Mouse (Mus musculus) Patski (cell line): ENCODE measurements around the gene Nutf2. TPM values are rescaled to one million over a fixed set of nuclear protein-coding genes. Genes with fewer than 3 reads are reported as not detected.
A peak's percentile ranks its signal among the peaks of the same experiment; 100 is the strongest.

Source experiments
- ATAC-seq: fragments of 100-300 bp; one replicate; pipeline ENCODE4 v1.8.0; 2021
- CTCF ChIA-PET: fragments of 350-600 bp; sonication (Branson Sonifier 250); formaldehyde crosslinking; loops from one replicate; lab custom pipeline; 2022; ENCODE audit warnings: inconsistent platforms; lab: Charles Lee
- POLR2A ChIA-PET: fragments of 350-600 bp; sonication (Branson Sonifier 250); formaldehyde crosslinking; loops from one replicate; lab custom pipeline; 2022; ENCODE audit warnings: antibody characterized with exemption, inconsistent platforms; lab: Charles Lee
- DNase-seq: peaks from one replicate; pipeline ENCODE4 v3.0.0-alpha.2; 2011; ENCODE audit warnings: low read depth, low spot score
- H3K27me3 ChIP-seq: fragments of 371-371 bp; one replicate; pipeline ENCODE4 v1.5.1; 2021
- CTCF ChIP-seq: fragments of 100-300 bp; IDR thresholded peaks from one replicate; pipeline ENCODE4 v1.5.1; 2021
- in situ Hi-C: fragments of 300-500 bp; cut with MboI; formaldehyde crosslinking; loops from 3 replicates; pipeline ENCODE4 v1.11.1; 2018; ENCODE audit warnings: low pct_unique_long_range_greater_than_20kb, mixed read lengths
- polyA plus RNA-seq: library from polyadenylated mRNA; unstranded; gene quantifications from one replicate; pipeline ENCODE4 v1.2.3, GENCODE M21; 2021

Gene Nutf2
- polyA plus RNA-seq, 1 experiment from 2014 or later, result 19.1 TPM

- ATAC-seq, result no peak
- CTCF ChIA-PET, result interaction anchor here (0.7 kb wide), 1 partner anchor 78 kb away, joined by 3 read pairs; no protein-coding TSS in a partner anchor
- no peak for TF ChIP-seq CTCF
- no peak for DNase-seq
- in situ Hi-C loops, result no loop called here
- POLR2A ChIA-PET, result no interaction called here
- no peaks in the 10 kb centered on the region for H3K27me3 ChIP-seq
Measured at GRCm38 (mm10) chr8:105853178-105853577, 7.2 kb upstream of the Nutf2 start, which contains the start of gene Cenpt. Gene Cenpt (minus strand): TSS chr8:105853278.

GRCm38 (mm10) chr8:105854303-105854702, 6.1 kb upstream of the Nutf2 start:
- no peaks in the 10 kb centered on the region for H3K27me3 ChIP-seq
- DNase-seq (no peak), ATAC-seq (no peak)
- ChIA-PET POLR2A (interaction anchor here (0.5 to 0.6 kb wide), 4 partner anchors 28 to 1082 kb away, joined by 3 to 5 read pairs (median 4); no protein-coding TSS in a partner anchor), CTCF (interaction anchor here (1.1 to 2.1 kb wide), 8 partner anchors 10 to 140 kb away, joined by 3 to 12 read pairs (median 4); partner anchors contain the start of genes Ranbp10 and Tsnaxip1)
- in situ Hi-C loops, result no loop called here
- no peak for TF ChIP-seq CTCF

DNA sequence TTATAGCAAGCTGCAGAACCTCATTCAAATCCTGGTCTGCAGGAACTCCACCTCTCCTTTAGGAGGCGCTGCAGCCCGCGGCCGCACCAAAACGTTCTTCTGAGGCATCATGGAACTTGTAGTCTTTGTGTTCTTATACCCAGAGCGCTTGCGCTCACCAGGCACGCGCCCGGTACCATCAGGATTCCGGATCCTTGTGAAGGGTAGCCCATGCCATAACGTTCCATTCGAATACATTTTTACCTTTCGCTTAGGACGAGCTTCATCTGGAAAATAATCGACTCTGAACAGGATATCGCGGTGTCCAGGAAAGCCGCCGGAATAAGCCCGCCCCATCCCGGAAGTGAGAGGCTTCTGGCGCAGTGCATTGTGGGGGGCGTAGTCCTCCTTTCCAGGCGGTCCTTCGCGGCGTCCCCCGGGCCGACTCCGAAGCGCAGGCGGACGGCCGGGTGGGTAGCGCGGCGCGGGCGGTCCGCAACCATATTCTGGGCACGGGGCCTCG, 5.6 kb upstream of the Nutf2 start, which contains the start of gene Thap11:
Gene Thap11, plus strand, starts transcription at position 418 of the 502 bp plus-strand sequence.
- H3K27me3 ChIP-seq, result no peaks in the 10 kb centered on the region
- DNase-seq, result no peak
- CTCF ChIA-PET, result interaction anchor here (0.9 to 2.1 kb wide), 12 partner anchors 10 to 141 kb away, joined by 3 to 12 read pairs (median 4); partner anchors contain the start of genes Pskh1, Ranbp10 and Tsnaxip1
- no peak for TF ChIP-seq CTCF
- POLR2A ChIA-PET, result interaction anchor here (0.5 to 2.0 kb wide), 5 partner anchors 18 to 1082 kb away, joined by 3 to 5 read pairs (median 4); no protein-coding TSS in a partner anchor
- in situ Hi-C loops, result no loop called here
- ATAC-seq, result peak; percentile 81

DNA sequence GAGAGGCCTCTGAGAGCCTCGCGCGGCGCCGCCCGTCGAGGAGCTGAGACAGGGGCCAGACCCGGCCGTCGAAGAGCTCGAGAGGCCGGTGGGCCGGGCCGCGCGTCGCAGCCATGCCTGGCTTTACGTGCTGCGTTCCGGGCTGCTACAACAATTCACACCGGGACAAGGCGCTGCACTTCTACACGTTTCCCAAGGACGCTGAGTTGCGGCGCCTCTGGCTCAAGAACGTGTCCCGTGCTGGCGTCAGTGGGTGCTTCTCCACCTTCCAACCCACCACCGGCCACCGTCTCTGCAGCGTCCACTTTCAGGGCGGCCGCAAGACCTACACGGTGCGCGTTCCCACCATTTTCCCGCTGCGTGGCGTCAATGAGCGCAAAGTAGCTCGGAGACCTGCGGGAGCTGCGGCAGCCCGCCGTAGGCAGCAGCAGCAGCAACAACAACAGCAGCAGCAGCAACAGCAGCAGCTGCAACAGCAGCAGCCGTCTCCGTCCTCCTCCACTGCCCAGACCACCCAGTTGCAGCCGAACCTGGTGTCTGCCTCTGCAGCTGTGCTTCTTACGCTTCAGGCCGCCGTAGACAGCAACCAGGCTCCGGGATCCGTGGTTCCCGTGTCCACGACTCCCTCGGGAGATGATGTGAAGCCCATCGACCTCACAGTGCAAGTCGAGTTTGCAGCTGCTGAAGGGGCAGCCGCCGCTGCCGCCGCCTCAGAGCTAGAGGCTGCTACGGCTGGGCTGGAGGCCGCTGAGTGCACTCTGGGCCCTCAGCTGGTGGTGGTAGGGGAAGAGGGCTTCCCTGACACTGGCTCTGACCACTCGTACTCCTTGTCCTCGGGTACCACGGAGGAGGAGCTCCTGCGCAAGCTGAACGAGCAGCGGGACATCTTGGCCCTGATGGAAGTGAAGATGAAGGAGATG, 4.9 kb upstream of the Nutf2 start:
- ATAC-seq (peak; percentile 21), DNase-seq (no peak)
- ChIA-PET POLR2A (interaction anchor here (0.7 to 2.0 kb wide), 3 partner anchors 18 to 43 kb away, joined by 3 to 5 read pairs (median 4); no protein-coding TSS in a partner anchor), CTCF (interaction anchor here (0.9 to 2.1 kb wide), 15 partner anchors 9 to 141 kb away, joined by 3 to 12 read pairs (median 4); partner anchors contain the start of genes Pskh1, Ranbp10 and Tsnaxip1)
- no peaks in the 10 kb centered on the region for H3K27me3 ChIP-seq
- TF ChIP-seq CTCF, result no peak
- in situ Hi-C loops, result no loop called here

GRCm38 (mm10) chr8:105856168-105856835, 4.1 kb upstream of the Nutf2 start:
- ChIA-PET CTCF (interaction anchor here (0.9 to 1.9 kb wide), 4 partner anchors 38 to 75 kb away, joined by 3 to 5 read pairs (median 4); partner anchors contain the start of gene Pskh1), POLR2A (interaction anchor here (0.6 to 2.0 kb wide), 3 partner anchors 17 to 102 kb away, joined by 3 to 5 read pairs (median 4); no protein-coding TSS in a partner anchor)
- ATAC-seq (no peak), DNase-seq (no peak)
- in situ Hi-C loops, result no loop called here
- H3K27me3 ChIP-seq, result no peaks in the 10 kb centered on the region
- no peak for TF ChIP-seq CTCF

- ATAC-seq (no peak), DNase-seq (no peak)
- in situ Hi-C loops, result no loop called here
Measured at GRCm38 (mm10) chr8:105858495-105858894, 1.9 kb upstream of the Nutf2 start.

DNA sequence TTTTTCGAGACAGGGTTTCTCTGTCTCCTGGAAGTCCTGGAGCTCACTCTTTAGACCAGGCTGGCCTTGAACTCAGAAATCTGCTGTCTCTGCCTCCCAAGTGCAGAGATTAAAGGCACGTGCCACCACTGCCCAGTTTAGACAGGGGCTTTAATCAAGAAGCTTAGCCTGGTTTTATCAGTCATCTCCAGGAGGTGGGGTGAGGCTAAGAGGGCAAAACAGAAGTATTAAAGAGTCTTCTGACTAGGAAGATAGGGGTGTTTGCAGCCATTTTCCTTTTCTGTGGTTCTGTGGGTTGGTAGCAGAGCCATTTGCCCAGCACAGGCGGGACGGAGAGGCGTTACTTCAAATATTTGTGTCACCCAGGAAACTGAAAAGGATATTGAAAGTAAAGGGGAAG, 1.1 kb upstream of the Nutf2 start:
- H3K27me3 ChIP-seq, result no peaks in the 10 kb centered on the region
- ChIA-PET CTCF (interaction anchor here (1.2 kb wide), 1 partner anchor 71 kb away, joined by 7 read pairs; no protein-coding TSS in a partner anchor), POLR2A (interaction anchor here (0.7 to 1.5 kb wide), 4 partner anchors 25 to 528 kb away, joined by 3 to 6 read pairs (median 4); no protein-coding TSS in a partner anchor)
- in situ Hi-C loops, result no loop called here
- DNase-seq (no peak), ATAC-seq (no peak)
- no peak for TF ChIP-seq CTCF

More at GRCm38 (mm10) chr8:105858495-105858894, 1.9 kb upstream of the Nutf2 start:
- ChIA-PET POLR2A (interaction anchor here (1.5 kb wide), 1 partner anchor 24 kb away, joined by 3 read pairs; no protein-coding TSS in a partner anchor), CTCF (interaction anchor here (1.2 kb wide), 1 partner anchor 72 kb away, joined by 7 read pairs; no protein-coding TSS in a partner anchor)
- no peaks in the 10 kb centered on the region for H3K27me3 ChIP-seq
- no peak for TF ChIP-seq CTCF

GRCm38 (mm10) chr8:105861951-105862350, 1.6 kb downstream of the Nutf2 start:
- no peaks in the 10 kb centered on the region for H3K27me3 ChIP-seq
- DNase-seq, result no peak
- in situ Hi-C loops, result no loop called here

GRCm38 (mm10) chr8:105866364-105867029, 6.1 kb downstream of the Nutf2 start:
- in situ Hi-C loops, result no loop called here
- H3K27me3 ChIP-seq, result no peaks in the 10 kb centered on the region
- POLR2A ChIA-PET, result no interaction called here
- TF ChIP-seq CTCF, result peak; percentile 71
- CTCF ChIA-PET, result interaction anchor here (1.0 to 3.0 kb wide), 3 partner anchors 11 to 250 kb away, joined by 3 to 12 read pairs (median 3); partner anchors contain the start of gene Thap11
- DNase-seq, result no peak
- ATAC-seq, result no peak

More at GRCm38 (mm10) chr8:105861951-105862350, 1.6 kb downstream of the Nutf2 start:
- no peak for ATAC-seq
- TF ChIP-seq CTCF, result no peak
- ChIA-PET POLR2A (interaction anchor here (1.0 to 2.1 kb wide), 4 partner anchors 13 to 43 kb away, joined by 3 to 5 read pairs (median 4); no protein-coding TSS in a partner anchor), CTCF (interaction anchor here (1.0 to 2.0 kb wide), 5 partner anchors 12 to 68 kb away, joined by 3 to 7 read pairs (median 3); no protein-coding TSS in a partner anchor)
